Mouse (Mus musculus) layer of hippocampus, postnatal 36 days (tissue): ENCODE data around the gene Ctla4. TPM values are rescaled to one million over a fixed set of nuclear protein-coding genes. Genes with fewer than 3 reads are reported as not detected.

Source experiments
- DNase-seq, 2 experiments: peaks; one replicate each; pipeline ENCODE4 v3.0.0; 2022
- total RNA-seq, 2 experiments: library from RNA; stranded (reverse); gene quantifications; 2 replicates each; pipeline ENCODE4 v1.2.3; 2021

The Ctla4 gene
- total RNA-seq, 2 experiments from 2014 or later, result not detected

GRCm38 (mm10) chr1:60866043-60866442, 20.8 kb upstream of the Ctla4 start:
- no peak for DNase-seq

GRCm38 (mm10) chr1:60868333-60869277, 18.2 kb upstream of the Ctla4 start:
- peak; percentile 37 to 55 for DNase-seq

DNA sequence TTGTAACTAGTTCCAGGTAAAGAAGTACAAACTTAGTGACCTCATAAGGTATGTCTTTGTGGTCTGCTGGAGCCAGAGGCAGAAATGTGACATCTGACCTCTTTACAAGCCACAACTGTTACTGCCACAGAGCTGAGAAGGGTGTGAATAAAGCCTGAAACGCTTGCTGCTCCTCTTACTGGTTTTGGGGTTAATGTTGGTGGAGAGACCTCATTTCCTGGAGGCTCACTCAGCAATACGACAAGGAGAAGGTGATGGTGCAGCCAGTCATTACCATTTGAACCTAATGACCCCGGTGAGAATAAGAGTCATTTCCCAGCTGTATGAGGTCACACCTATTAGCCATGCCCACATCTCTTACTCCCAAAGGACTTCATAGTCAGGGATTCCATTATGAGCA, 11.5 kb upstream of the Ctla4 start:
- DNase-seq, result no peak

DNA sequence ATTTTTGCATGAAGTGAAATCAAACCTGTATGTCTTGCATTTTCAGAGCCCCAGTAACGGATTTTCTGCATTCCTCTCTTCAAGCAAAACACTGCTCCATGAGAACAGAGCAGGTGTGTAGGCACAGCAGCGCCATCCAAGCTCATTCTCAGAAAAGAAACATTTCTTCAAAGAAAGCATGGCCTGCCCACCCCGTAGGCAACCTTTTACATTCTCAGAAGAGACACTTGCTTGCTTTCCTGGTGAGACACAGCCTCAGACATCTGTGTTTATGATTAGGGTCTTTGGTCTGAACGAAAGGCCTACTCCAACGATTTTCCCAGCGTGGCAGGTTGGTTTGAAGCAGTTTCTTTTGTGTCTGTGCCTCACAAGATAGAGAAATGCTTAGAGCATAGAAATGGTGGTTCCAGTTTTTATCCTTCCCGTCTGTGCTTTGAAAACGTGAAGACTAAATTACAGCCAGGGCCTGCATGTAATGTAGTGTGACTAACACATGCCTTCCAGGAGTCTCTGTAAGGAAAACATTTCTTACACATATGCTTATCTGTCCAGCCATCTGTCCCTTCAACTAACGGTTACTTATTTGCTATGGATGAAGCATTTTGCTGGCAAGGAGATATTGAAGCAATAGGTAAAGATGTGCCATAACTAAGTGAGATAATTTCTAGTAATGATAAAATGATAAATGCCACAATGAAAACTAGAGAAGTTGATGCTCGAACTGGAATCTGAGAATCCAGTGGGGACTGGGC, 6.5 kb upstream of the Ctla4 start:
- DNase-seq, result no peak

- no peak for DNase-seq
Observed at GRCm38 (mm10) chr1:60882792-60883191, 4.0 kb upstream of the Ctla4 start.

GRCm38 (mm10) chr1:60883279-60883678, 3.5 kb upstream of the Ctla4 start:
- DNase-seq, result no peak

DNA sequence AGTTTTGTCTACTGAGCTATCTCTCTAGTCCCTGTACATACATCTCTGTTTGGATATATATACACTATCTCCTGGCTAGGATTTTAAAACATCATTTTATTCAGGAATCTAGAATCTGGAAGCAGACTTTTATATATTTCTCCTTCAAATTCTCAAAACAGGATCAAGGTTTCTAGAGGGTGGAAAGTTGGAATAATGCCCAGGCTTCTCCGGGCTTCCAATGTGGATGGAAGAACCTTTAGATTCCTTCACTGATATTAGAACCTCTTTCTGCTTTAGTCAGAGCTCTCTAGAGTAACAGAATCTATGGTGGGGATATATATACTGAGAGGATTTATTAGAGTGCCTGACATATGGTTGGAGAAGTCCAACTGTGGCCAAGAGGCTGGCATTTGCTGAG, 2.2 kb upstream of the Ctla4 start:
- DNase-seq, result no peak

DNA sequence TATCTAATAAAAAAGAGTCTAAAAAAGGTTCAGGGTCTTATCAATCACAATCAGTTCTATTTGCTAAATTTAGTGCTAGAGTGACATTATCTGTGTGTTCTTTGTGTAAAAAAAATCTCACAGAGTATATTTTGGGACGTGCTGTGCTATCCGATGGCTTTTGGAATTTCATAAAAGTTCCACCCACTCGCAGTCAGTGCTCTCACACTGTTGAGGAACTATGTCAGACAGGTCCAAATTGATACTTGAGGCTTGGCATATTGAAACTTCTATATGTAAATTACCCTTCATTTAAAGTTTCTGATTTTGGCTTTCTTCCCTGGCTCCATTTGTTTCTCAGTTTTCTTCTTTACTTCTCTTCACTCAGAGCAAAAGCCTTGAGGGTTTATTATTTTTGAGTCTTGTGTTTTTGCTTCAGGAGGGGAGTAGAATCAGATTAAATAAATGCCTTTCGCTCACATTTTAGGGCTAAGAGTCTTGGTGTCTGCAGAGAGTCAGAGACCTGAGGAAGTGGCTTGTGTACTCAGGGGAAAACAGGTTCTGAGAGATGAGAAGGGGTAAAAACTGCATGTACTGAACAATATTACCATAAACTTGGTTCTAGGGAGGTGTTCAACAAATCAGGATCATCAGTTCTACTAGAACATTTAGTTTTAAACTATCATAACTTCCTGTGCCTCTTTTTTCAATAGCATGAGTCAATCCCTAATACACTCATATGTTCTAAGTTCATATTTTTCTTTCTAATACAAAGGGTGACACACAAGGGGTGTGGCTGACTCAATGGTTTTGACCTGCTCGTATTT, 11.5 kb downstream of the Ctla4 start:
- DNase-seq, result no peak

DNA sequence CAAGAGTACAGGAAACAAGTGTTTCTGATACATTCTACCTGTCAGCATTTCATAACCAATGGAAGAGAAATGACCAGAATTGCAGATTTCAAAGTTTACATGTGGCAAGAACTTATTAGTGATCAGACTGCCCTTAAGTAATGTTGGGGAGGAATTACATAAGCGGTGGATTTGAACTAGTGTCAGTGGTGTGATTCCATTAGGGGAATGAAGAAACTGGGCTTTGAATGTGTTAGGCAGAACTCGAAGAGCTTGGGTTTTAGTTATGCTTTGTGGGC, 12.1 kb downstream of the Ctla4 start:
- no peak for DNase-seq

DNA sequence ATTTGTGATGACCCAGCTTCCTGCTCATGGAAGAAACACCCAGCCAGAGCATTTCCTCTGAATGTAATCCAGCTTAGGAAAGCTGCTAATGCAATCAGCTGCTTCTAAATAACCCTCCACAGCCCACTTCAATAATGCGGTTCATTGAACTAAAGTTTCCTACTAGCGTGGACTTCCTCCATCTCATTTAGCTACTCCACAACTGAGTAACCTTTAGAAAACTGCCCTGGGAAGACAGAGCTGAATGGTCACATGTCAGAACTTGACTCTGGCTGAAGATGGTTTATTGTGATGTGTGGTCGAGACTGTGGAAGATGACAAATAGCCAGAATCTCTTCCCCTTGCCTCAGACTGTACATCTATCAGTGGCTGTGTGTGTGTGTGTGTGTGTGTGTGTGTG, 12.4 kb downstream of the Ctla4 start:
- DNase-seq, result no peak

DNA sequence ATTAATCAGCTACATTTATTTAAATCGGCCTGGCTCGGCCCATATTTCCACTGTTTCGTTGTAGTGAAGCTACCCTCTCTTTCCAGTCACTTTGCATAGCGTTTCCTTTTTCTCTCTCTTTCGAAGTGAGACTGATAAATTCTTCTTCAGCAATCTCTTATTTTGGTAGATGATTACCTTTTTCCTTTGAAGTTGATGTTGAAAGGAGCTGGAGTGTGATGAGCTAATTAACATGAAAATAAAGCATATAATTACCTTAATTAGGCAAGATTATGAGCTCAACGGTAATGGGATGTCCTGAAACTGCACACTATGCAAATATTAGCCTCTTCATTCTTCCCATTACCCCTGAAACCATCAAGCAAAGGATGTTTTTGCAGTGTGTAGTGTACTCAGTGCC, 15.7 kb downstream of the Ctla4 start:
- DNase-seq, result no peak

DNA sequence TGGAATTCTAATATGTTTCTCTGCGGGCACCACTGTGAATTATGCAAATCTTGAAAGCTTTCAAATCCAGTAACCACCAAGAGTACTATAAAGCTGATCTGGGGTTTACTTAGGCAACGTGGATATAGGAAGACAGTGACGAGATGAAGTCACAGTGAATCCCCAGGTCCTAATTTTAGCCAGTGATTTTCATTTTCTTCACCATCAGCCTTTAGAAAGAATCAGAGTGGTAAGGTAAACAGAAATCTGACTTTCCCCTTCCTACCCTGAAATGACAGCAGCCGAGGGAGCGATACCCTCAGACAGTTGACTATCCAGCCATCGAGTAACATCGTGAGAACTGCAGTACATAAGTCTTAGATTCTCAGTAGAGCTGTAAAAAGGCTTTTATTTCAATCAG, 16.3 kb downstream of the Ctla4 start:
- no peak for DNase-seq

DNA sequence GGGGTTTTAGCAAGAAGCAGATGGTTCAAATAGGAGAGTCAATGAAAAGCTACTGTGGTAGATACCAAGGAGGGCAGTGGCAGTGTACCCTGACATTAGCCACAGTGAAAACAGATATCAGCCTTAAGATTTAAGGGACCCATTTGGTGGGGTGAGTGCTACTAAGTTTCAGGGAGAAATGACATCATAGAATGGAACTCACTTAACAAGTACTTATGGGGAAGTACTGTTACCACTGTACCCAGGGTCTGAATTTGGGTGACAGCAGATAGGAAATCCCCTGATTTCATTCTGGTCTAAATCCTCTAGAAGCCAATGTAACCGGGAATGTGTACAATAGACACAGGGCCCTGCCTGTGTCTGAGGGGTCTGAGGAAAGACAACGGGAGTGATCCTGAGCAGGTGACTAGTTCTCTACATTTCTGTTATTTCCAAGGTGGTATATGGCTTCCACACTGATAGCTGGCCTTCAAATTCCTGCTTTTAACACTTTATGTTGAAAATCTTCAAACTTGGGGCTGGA, 17.7 kb downstream of the Ctla4 start:
- DNase-seq, result no peak

DNA sequence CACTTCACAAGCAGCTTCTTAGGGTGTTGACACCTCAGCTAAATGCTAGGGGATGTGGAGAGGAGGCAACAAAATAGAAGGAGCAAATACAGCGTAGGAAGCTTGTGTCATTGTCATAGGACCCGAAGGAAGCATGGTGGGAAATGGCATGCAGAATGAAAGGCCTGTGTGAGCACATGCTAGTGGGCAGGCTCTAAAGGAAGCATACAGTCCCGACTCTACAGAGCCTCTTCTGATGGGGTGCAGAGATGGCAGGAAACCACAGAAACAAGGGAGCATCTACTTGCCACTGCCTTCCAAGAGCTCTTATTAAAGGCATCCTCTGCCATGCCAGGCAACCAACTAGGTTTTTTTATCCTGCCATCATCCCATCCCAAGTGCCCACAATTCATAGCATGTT, 20.7 kb downstream of the Ctla4 start:
- DNase-seq, result no peak

- DNase-seq, result no peak
Observed at GRCm38 (mm10) chr1:60908751-60909161, 22.0 kb downstream of the Ctla4 start.

GRCm38 (mm10) chr1:60909746-60910145, 22.9 kb downstream of the Ctla4 start:
- DNase-seq, result no peak

DNA sequence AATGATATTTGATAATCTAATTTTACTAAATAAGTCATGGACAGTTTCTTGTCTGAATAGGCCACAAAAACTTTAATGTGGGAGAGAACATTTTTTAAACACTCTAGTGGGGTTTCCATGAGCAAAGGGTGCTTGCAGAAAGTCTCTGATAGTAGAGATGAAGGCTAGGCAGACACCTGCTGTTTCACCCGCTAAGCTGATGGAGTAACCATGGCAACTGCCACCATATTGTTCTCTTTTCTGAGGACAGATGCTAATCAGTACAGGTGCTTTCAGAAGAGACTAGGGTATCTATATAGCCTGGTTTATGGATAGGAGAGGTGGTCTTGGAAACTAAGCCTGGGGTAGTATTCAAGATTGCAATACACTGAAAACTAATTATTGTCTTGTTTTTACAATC, 24.0 kb downstream of the Ctla4 start:
- DNase-seq, result no peak

- no peak for DNase-seq
Observed at GRCm38 (mm10) chr1:60911631-60912030, 24.8 kb downstream of the Ctla4 start.

DNA sequence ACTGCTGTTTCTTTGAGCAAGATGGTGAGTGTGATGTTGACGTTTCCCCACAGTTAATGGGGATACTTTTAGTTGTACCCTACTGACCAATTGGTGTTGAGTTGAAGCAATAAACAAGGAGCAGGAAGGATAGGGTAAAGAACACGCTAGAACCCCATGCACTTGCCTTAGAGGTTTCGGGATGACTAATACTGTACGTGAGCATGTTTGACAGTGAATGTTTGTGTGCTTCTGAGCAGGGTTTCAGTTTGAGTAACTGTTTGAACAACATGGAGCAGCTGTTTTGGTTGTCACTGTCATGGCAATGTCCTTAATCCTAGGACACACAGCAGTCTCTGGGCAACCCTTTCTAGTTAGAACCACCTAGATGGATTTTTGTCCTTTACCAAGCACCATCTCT, 26.5 kb downstream of the Ctla4 start:
- DNase-seq, result no peak

GRCm38 (mm10) chr1:60916281-60916781, 29.5 kb downstream of the Ctla4 start:
- no peak for DNase-seq

DNA sequence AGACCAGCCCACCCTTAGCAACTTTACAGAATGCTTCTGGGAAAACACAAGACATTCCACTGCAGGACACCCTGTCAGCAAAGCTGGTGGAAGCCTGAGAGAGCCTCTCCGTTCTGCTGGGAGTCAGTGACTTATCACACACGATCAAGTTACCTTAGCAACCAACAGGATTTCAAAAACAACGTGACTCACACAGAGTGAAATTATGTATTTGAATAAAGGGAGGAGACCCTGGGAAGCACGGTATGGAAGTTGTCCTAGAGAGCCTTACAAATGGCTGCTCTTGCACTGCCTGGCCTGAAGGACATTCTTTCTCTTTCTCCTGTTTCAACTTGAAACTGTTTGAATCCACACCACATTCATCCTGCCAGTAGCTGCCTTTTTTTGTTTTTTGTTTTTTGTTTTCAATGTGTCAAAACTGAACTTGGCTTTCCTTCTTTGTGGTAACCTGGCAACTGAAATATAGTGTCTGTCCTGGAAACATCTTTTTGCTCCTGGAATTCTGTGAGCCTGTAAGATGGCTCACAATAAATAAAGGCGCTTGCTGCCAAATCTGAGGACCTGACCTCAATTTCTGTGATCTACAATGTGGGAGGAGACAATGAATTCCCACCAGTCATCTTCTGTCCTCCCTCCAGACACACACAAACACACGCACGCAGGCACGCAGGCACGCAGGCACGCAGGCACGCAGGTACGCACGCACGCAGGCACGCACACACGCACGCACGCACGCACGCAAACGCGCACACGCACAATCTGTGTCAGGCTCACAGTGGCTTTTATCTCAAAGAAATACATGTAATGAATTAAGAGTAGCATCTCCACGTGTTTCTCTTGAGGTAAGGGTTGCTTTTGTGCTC, 33.9 kb downstream of the Ctla4 start:
- DNase-seq, result no peak

GRCm38 (mm10) chr1:60929036-60929435, 42.2 kb downstream of the Ctla4 start:
- DNase-seq, result no peak
